Mouse (Mus musculus): Measurements from ENCODE around the gene Clasp2.

- no peak for TF ChIP-seq EP300 (IDR thresholded peaks at IDR 0.05; ENCODE audit: low read depth)
- TF ChIP-seq CTCF (IDR thresholded peaks at IDR 0.05; ENCODE audit: low read depth) = no peak
Observed at GRCm38 (mm10) chr9:113903136-113903535, 161.9 kb downstream of the Clasp2 start.

Data from liver, embryonic 14.5 days (tissue).